Mouse (Mus musculus): Measurements from ENCODE around the gene Abcf3. TPM values are rescaled to one million over a fixed set of nuclear protein-coding genes. Genes with fewer than 3 reads are reported as not detected.

Abcf3 gene
- total RNA-seq (2015; ENCODE audit: low replicate concordance) (8.2 and 11.0 TPM in 2 replicates), total RNA-seq (2017; ENCODE audit: low replicate concordance) (8.9 and 24.7 TPM in 2 replicates)

DNA sequence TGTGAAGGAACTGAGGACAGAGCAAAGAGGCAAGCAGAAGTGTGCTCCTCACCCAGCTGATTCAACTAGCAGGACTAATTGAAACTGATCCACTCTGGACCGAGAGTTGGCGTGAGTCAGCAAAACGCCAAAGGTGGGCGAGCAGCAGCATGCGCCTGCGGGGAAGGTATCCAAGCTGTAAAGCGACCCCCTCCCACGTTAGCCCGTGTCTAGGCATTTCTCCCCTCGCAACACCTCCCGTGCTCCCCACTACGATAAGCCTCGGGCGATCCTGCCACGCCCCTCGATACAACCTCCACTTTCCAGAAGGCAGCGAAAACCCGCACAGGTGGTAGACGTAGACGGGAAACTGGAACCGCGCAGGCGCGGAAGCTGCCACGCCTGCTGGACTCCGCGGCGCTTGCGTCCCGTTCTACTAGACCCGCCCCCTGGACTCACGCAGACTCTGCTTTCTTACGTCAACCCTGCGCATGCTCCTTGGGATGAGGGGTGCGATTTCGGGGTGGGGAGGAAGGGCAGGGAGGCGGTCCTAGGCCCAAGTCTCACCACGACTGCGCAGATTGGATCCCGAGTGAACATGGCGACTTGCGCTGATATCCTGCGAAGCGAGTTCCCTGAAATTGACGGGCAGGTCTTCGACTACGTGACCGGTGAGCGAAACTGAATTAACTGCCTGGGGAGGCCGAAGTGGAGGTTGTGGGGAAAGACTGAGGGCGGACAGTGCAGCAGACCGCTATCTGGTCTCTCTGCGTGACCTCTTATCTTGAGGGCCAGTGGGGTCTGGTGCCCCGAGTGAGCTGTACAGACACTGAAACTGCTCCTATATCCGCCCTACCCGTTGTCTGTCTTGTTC, at the start of gene Abcf3:
Gene Abcf3, plus strand, starts transcription at position 482 of the 853 bp plus-strand sequence.
- ATAC-seq (replicated peaks; ENCODE audit: low FRiP score, poor library complexity, severe bottlenecking): peak; percentile 96

DNA sequence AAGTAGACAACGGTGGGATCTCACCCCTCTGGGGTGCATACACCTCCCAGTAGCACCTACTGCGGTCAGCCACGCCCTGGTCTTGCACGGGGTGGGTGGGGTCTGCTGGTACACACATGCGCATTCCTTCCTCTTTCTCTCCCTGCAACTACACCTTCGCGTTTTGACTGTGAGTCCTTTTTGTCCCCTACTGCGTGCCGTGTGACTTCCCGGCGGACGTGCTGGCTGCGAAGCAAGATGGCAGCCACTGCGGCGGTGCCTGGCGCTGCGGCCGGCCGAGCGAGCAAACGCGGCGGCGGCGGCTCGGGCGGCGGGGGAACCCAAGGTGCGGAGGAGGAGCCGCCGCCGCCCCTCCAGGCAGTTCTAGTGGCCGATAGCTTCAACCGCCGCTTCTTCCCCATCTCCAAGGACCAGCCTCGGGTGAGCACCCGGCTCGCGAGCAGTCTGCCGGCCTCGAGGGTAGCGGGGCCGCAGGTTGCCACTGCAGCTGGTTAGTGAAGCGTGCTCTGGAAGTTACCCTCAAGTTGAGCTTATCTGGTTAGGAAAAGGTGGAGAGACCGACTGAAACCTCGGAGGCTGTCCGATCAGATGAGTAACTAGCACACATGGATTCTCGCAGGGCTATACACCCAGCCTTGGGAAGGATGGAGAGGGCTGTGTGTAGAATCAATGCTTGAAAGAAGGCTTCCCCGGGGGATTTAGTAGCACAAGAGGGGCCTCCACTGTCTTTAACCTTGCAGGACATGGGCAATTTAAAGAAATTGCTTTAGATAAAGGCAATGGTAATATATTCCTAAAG, 49.5 kb upstream of the Abcf3 start, which contains the start of gene Eif2b5:
Gene Eif2b5, plus strand, starts transcription at position 141 of the 799 bp plus-strand sequence.
- ATAC-seq (replicated peaks; ENCODE audit: low FRiP score, poor library complexity, severe bottlenecking): peak; percentile 90

DNA sequence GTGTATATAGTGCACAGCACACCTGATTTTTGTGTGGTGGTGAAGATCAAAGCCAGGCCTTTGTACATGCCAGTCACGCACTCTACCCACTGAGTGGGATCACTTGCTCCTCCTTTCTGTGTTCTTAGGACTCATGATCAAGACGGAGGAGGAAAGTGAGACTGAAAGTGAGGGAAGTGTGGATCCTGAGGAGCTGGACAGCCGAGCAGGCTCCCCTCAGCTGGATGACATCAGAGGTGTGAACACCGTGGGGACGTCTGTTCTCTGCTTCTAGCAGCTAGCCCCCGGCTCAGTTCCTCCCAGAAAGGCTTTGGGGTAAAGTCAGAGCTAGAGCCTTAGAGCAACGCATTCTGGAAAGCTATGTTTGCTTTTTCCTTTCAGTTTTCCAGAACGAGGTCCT, 42.4 kb upstream of the Abcf3 start:
- no peak for ATAC-seq (replicated peaks; ENCODE audit: low FRiP score, poor library complexity, severe bottlenecking)

DNA sequence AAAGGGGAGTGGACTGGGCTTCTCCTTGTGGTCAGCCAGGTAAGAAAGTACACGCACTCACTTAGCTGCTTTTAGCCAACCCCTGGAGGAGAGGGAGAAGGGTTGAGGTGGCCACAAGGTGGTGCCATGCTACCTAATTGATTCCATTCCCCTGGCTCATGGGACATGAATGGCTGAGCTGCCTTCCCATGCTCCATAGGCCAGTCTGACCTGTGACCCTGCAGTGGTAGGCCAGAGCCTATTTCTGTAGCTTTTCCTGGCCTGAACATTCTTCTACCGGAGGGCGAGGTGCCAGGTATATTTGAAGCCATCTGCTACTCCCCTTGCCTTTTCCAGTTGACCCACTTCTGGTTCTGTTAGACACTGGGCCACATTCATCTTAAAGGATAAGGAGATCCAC, 39.0 kb upstream of the Abcf3 start:
- ATAC-seq (replicated peaks; ENCODE audit: low FRiP score, poor library complexity, severe bottlenecking): peak; percentile 58; the same call in 1 of the 2 replicates

DNA sequence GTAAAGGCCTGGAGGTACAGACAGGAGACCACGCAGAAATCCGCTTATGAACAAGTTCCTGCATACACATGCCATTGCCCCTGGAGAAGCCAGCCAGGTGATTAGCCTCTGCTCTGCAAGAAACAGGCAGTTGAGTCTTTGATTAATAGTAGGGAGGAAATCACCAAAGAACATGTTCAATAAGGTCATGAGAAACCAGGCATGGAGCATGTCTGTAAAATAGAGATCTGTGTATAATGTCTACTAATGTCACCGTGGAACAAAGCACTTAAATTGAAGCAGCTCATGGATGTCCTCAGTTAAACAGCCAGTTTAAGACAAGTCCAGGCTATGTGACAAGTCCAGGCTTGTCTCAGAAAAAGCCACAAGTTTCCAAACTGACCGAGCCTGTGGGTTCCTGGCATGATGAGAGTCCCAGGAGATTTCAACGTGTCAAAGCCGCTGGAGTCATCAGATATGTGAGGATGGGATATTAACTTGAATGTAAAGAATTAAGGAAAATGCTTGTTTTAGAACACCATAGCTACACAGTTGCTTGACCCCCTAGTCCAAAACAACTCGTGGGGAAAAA, 37.0 kb upstream of the Abcf3 start:
- ATAC-seq (replicated peaks; ENCODE audit: low FRiP score, poor library complexity, severe bottlenecking): no peak

DNA sequence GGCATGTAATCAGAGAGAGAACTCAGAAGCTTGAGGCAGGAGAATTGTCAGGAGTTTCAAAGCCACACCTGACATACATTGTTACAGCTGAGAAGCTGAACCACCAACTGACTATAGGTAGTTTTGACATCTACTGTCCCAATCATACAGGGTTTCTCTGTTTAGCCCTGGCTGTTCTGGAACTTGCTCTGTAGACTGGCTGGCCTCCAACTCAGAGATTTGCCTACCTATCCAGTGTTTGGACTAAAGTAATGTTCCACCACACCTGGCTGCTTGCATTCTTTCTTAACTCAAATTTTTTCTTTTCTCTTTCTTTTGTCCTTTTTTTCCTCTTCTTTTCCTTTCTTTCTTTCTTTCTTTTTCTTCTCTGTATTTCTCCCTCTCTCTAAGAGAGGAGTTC, 32.3 kb upstream of the Abcf3 start:
- ATAC-seq (replicated peaks; ENCODE audit: low FRiP score, poor library complexity, severe bottlenecking): no peak

DNA sequence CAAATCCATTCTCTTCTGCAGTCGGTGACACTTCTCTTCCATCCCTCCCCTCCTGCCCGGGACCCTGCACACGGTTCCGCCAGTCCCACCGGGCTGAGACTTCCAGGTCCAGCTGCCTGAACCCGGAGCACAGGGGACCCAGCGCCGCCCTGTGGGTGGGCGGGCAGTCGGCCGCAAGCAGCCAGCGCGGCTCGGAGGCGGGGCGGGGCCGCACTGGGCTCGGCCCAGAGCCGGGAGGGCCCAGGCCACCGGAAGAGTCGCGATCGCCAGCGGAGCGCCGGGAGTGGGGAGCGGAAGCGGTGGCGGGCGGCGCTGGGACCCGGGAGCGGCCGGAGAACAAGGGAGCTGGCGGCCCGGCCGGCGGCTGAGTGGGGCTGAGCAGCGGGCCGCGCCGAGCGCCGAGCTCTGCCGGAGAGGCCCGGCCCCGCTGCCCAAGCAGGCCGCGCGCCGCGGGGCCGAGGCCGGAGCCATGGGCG, 31.6 kb upstream of the Abcf3 start, which contains the start of gene Dvl3:
Gene Dvl3, plus strand, starts transcription at position 257 of the 476 bp plus-strand sequence.
- peak; percentile 97 for ATAC-seq (replicated peaks; ENCODE audit: low FRiP score, poor library complexity, severe bottlenecking)

DNA sequence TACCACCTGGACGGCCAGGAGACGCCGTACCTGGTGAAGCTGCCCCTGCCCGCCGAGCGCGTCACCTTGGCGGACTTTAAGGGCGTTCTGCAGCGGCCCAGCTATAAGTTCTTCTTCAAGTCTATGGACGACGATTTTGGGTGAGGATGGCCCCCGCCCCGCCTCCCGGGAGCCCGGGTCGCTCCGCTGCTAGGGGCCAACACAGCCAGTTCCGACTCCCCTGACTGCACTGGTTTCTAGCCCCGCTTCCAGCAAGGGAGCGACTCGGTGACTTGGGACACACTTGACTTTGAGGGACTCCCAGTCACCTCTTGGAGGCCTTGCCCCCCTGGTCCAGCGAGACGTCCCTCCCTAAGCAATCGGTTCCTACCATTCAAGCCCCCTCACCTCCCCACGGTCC, 31.2 kb upstream of the Abcf3 start:
- peak; percentile 21 for ATAC-seq (replicated peaks; ENCODE audit: low FRiP score, poor library complexity, severe bottlenecking)

DNA sequence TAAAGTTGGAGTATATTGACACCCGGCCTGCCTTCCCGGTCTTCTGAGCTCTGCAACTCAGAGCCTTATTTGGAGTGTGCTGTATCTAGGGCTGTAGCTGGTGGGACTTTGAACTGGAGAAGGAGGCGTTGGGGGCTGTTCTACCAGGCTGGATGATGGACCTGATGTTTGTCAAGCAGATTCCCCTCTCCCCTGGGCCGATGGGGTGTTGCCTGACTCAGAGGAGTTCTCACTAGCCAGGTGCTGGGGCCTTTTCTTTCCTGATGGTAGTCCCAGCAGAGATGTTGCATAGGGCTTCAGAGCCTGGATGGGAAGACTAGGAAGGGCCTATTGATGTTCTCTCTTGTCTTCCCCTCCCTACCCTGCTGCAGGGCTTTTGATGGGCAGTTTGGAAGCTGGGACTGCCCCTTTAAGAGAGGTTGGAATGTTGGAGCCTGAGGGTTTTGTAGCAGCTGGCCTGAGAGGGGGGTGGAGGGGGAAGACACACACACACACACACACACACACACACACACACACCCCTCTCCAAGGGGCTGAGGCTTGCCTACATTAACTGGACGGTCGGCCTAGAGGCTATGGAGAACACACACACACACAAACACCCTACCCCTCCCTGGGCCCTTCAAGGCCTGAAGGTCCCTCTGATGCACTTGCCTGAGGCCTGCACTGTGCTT, 30.5 kb upstream of the Abcf3 start:
- peak; percentile 27 for ATAC-seq (replicated peaks; ENCODE audit: low FRiP score, poor library complexity, severe bottlenecking)

DNA sequence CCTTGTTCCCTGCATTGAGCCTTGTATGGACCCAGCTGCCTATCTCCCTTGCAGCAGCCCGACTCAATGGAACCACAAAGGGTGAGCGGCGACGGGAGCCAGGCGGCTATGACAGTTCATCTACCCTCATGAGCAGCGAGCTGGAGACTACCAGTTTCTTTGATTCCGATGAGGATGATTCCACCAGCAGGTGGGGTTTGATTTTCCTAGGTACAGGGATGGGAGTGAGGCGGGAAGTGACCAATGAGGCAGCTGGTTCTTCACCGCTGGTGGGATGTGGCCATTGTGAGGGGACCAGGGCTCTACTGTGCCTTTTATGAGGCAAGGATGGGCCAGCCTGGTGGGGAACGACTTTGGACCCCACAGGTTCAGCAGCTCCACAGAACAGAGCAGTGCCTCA, 24.5 kb upstream of the Abcf3 start:
- no peak for ATAC-seq (replicated peaks; ENCODE audit: low FRiP score, poor library complexity, severe bottlenecking)

DNA sequence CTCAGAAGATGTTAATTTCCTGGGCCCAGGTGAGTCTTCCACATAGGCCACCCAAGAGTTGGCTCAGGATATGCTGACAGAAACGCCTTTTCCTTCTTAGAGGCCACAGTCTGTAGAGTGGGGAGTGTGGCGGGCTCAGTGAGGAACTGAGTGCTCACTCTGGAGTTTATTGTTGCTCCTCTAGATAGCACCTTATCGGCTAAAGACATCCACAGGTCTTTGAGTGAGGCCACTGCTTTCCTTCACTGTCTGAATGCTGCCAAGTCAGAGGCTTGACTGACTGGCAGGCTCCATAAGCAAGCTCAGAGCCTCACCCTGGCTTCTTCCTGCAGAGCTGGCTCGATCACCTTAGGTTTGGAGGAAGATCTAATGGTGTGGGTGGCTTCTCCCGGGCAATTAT, 19.6 kb upstream of the Abcf3 start:
- ATAC-seq (replicated peaks; ENCODE audit: low FRiP score, poor library complexity, severe bottlenecking): no peak

DNA sequence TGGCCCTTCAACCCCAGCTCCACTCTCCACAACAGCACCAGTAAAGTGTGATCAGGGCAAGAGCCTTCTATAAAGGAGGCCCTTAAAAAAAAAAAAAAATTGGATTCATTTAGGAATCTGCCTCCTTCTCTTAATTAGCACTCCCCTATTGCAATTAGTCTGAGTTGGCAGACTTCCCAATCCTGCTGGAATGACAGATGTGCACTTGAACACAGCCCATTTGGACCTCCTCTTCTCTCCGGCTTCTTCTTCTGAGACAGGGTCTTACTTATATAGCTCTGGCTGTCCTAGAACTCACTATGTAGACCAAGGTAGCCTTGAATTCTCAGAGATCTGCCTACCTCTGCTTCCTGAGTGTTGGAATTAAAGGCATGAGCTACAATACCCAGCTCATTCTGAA, 19.0 kb upstream of the Abcf3 start:
- ATAC-seq (replicated peaks; ENCODE audit: low FRiP score, poor library complexity, severe bottlenecking): no peak

DNA sequence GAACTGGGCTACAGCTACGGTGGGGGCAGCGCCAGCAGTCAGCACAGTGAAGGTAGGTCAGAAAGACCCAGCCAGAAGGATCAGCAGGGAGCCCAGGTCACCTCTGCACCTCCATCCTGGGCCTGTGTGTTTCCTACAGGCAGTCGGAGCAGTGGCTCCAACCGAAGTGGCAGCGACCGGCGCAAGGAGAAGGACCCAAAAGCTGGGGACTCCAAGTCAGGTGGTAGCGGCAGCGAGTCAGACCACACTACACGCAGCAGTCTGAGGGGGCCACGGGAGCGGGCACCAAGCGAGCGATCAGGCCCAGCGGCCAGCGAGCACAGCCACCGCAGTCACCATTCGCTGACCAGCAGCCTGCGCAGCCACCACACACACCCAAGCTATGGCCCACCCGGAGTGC, 17.4 kb upstream of the Abcf3 start:
- no peak for ATAC-seq (replicated peaks; ENCODE audit: low FRiP score, poor library complexity, severe bottlenecking)

DNA sequence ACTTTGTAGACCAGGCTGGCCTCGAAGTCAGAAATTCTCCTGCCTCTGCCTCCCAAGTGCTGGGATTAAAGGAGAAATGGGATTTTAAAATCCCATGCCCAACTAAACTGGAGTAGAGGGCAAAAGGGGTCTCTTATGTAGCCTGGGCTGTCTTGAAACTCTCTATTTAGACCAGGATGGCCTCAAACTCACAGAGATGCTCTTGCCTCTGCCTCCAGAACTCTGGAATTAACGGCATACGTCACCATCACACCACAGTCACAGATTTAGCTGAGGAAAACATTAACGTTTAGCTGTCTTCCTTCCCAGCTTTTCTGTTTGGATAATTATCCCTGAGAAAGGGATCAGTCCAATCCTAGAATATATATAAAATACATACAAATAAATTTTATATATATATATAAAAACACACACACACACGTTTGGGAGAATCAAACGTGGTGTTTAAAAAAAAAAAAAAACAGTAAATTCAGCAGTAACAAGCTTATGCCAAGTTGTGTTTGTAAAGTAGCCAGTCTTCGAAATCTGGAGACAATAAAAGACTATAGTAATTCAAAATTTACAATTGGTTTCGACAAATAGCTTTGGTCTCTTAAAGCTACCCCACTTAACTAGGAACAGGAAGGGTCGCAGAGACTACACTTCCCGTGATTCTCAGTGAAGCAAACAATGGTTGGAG, 13.6 kb upstream of the Abcf3 start:
- no peak for ATAC-seq (replicated peaks; ENCODE audit: low FRiP score, poor library complexity, severe bottlenecking)

DNA sequence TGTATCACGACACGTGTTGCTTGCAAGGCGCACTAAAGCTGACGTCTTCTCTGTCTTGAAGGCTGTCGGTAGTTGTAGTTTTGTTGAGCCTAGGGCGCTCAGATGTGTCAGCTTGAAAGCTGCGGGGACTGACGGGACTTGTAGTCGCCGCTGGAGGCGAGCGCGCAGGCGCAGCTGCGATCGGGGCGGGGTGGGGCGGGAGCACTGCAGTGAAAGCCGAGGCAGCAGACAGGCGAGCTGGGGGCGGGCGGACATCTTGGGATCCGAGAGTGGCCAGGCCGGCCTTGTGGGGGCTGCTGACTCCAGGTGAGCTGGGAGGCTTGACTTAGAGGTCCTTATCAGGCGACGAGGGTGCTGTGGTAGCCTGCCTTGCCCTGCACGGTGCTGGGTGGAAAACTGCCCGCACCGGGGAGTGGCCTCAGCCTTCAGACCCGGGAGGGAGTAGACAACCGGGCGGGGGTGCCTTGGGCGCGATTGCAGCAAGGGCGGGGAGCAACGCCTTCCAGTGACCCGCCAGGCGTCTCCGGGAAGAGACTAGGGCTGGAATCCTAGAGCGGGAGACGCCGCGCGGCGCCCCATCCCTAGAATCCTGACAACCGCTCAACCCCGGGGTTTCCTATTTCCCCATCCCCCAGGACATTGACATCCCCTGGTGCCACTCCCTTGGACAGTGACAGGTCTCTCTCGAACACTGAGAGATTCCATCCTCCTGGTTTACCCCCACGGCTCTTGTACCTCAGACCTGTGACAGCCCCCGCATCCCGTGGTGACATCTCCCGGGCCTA, 12.9 kb upstream of the Abcf3 start, which contains the start of gene Ap2m1:
Gene Ap2m1, plus strand, starts transcription at position 183 of the 785 bp plus-strand sequence.
- ATAC-seq (replicated peaks; ENCODE audit: low FRiP score, poor library complexity, severe bottlenecking): peak; percentile 92

DNA sequence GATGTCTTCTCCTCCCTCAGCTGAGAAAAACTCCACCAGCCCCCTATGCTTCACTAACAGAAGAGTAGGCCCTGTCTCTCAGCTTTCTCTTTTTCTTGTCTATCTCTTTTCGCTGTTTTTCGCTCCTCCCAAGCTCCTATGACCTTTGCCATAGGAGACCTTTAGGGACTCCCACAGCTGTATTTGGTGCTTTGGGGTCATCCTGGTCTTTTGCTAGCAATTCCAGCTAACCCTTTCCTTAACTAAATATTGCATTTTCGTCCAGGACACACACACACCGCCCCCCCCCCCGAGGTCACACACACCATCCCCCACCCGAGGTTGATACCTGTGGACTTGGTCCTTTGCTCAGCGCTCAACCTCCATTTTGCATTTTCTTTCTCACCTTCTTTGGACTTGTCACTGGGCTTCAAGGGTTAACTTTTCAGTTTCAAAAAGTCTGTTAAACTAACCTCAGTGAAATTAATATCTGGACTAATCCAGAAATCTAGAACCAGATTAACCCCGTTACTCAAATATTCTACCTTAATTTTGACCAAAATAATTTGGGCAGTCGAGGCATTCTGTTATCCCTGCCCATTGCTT, 12.2 kb upstream of the Abcf3 start:
- ATAC-seq (replicated peaks; ENCODE audit: low FRiP score, poor library complexity, severe bottlenecking): no peak; the same call in 1 of the 2 replicates

DNA sequence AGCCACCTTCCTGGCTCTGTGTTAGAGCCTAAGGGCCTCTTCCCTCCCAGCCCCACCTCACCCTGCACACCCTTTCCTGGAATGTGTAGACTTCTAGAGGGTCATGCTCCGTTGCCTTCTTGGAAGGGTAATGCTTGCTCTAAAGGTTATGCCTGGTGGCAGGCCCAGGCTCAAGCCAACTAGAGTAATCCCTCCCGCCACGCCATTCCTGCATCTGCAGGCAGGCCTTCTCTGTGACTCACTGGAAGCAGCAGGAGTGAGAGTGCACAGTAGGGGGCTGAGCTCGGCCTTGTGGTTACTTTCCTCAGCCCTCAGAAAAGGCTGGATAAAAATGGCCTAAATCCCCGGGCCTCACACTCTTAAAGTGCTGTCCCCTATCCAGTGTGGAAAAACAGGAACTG, 11.3 kb upstream of the Abcf3 start:
- ATAC-seq (replicated peaks; ENCODE audit: low FRiP score, poor library complexity, severe bottlenecking): no peak
